Mouse (Mus musculus) limb, embryonic 13.5 days (tissue): Measurements from ENCODE around the gene Mdc1. TPM values are rescaled to one million over a fixed set of nuclear protein-coding genes. Genes with fewer than 3 reads are reported as not detected.

Experiments used
- ATAC-seq: fragments of 200-750 bp; cut with Nextera tagmentation; 2 replicates; pipeline ENCODE4 v1.8.0; 2017; ENCODE audit warnings: low read depth, moderate number of reproducible peaks, moderate TSS enrichment; ENCODE audit not compliant: low FRiP score
- H3K27ac ChIP-seq: fragments of 300-500 bp; sonication (generic); 2 replicates; pipeline ENCODE4 v1.5.1; 2015; ENCODE audit warnings: inconsistent platforms, mild to moderate bottlenecking, moderate library complexity
- H3K27me3 ChIP-seq: fragments of 300-500 bp; sonication (generic); 2 replicates; pipeline ENCODE4 v1.6.1; 2015; ENCODE audit warnings: mild to moderate bottlenecking, inconsistent platforms
- H3K36me3 ChIP-seq: fragments of 300-500 bp; sonication (generic); 2 replicates; pipeline ENCODE4 v1.6.1; 2015; ENCODE audit warnings: inconsistent platforms, mild to moderate bottlenecking, moderate library complexity
- H3K4me1 ChIP-seq: fragments of 300-500 bp; sonication (generic); 2 replicates; pipeline ENCODE4 v1.6.1; 2015; ENCODE audit warnings: inconsistent platforms
- H3K4me2 ChIP-seq: fragments of 300-500 bp; sonication (generic); replicated peaks from 2 replicates; pipeline ENCODE4 v1.6.1; 2015; ENCODE audit warnings: inconsistent platforms, mild to moderate bottlenecking, moderate library complexity
- H3K4me3 ChIP-seq: fragments of 300-500 bp; sonication (generic); 2 replicates; pipeline ENCODE4 v1.5.1; 2015; ENCODE audit warnings: moderate library complexity, mild to moderate bottlenecking, inconsistent platforms
- H3K9ac ChIP-seq: fragments of 300-500 bp; sonication (generic); 2 replicates; pipeline ENCODE4 v1.6.1; 2015; ENCODE audit warnings: mild to moderate bottlenecking, inconsistent platforms
- H3K9me3 ChIP-seq: fragments of 300-500 bp; sonication (generic); 2 replicates; pipeline ENCODE4 v1.6.1; 2016; ENCODE audit warnings: inconsistent platforms
- WGBS: fragments of 180-500 bp; shearing (Covaris S2); methylation state at CpG from one replicate; pipeline ENCODE4 v1.1.7; 2015; 5-methylcytosine and 5-hydroxymethylcytosine counted together
- polyA plus RNA-seq: library from polyadenylated mRNA; unstranded; fragments of >200 nt; fragmentation: Nextera tagmentation; extraction: Ambion mirVana; gene quantifications from 2 replicates; pipeline ENCODE4 v1.2.1, GENCODE M21; 2015

Mdc1 gene
- polyA plus RNA-seq, 1 experiment from 2014 or later = 15.5 TPM

- ATAC-seq = no peak
- no peaks in the 10 kb centered on the region for H3K36me3 ChIP-seq
- H3K27ac ChIP-seq = peak overlapping the region; percentile 81
- no peak overlapping the region for H3K4me3 ChIP-seq
- no peak overlapping the region for H3K9ac ChIP-seq
- H3K9me3 ChIP-seq = no peaks in the 10 kb centered on the region
- 67% methylated on average over 6 of the region's 6 CpGs for WGBS
- H3K27me3 ChIP-seq = no peaks in the 10 kb centered on the region
- H3K4me2 ChIP-seq = no peak overlapping the region
- peaks cover 50% of the 10 kb centered on the region for H3K4me1 ChIP-seq
Measured at GRCm38 (mm10) chr17:35812736-35813135, 28.6 kb upstream of the Mdc1 start.

DNA sequence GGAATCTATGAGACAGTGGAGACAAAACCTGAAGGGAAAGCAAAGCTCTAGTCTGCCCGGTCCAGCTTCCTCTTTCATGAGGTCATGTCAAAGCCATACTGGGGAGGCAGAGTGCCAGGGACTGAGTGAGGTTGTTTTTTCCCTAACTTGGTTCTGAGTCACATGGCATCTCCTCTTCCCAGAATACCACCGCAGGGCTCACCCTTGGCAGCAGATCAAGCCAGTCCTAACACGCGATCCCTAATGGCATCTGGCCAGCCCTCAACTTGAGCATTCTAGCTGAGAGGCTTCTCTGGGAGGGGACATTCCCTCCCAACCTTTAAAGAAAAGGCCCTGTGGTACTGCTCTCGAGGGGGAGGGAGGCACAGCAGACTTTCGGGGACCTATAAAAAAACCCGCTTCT, 28.1 kb upstream of the Mdc1 start:
- H3K4me3 ChIP-seq = no peak overlapping the region
- H3K27ac ChIP-seq = peak overlapping the region; percentile 81
- no peaks in the 10 kb centered on the region for H3K27me3 ChIP-seq
- ATAC-seq = peak; percentile 75
- peaks cover 50% of the 10 kb centered on the region for H3K4me1 ChIP-seq
- 30% methylated on average over 7 of the region's 7 CpGs for WGBS
- no peaks in the 10 kb centered on the region for H3K9me3 ChIP-seq
- 0 out of 2 replicates have a peak overlapping the region, but pooled peaks have one; percentile 3 for H3K4me2 ChIP-seq
- no peaks in the 10 kb centered on the region for H3K36me3 ChIP-seq
- H3K9ac ChIP-seq = no peak overlapping the region

DNA sequence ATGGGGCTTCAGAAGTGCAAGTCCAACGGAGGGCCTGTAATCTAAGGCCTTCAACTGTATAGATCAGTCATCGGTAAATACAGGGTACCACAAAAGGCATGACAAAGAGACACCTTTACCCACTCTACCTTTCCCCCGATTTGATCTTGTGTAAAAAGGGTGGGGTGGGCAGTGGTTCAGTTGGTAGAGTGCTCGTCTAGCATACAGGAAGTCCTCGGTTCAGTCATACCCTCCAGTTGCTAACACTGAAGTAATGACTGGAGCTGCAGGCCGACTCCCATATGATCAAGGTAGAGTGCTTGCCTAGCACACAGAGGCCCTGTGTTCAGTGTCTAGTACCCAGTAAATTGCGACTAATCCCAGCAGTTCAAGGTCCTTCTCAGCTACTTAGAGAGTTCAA, 27.7 kb upstream of the Mdc1 start:
- 68% methylated on average over 7 of the region's 7 CpGs for WGBS
- Histone ChIP-seq H3K4me3 (no peak overlapping the region), H3K4me1 (peaks cover 50% of the 10 kb centered on the region), H3K4me2 (0 out of 2 replicates have a peak overlapping the region, but pooled peaks have one; percentile 3), H3K27ac (peak overlapping the region; percentile 81), H3K36me3 (no peaks in the 10 kb centered on the region), H3K9me3 (no peaks in the 10 kb centered on the region), H3K27me3 (no peaks in the 10 kb centered on the region), H3K9ac (no peak overlapping the region)
- no peak; the same call in 1 of the 2 replicates for ATAC-seq

GRCm38 (mm10) chr17:35814678-35815077, 26.6 kb upstream of the Mdc1 start:
- Histone ChIP-seq H3K4me1 (peaks cover 50% of the 10 kb centered on the region), H3K4me3 (no peak overlapping the region), H3K9ac (no peak overlapping the region), H3K9me3 (no peaks in the 10 kb centered on the region), H3K36me3 (no peaks in the 10 kb centered on the region), H3K27ac (no peak overlapping the region), H3K27me3 (no peaks in the 10 kb centered on the region), H3K4me2 (no peak overlapping the region)
- no peak for ATAC-seq
- 57% methylated on average over 6 of the region's 6 CpGs for WGBS

DNA sequence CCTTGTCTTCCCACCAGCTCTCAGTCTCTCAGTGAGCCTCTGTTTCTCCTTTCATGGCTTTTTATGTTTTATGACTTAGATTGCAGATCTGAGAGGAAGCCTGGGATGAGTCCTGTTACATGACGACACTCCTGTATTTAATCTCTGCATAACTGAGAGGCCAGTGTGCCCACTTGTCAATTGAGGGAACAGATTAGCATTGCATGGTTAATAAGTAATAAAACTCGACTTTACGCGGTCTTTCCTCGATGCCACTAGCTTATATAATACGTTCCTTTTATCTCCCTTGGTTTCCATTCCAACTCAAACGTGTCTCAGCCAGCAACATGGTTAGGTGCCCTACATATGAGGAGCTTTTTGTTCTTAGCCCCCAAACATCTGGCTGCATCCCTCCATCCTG, 25.5 kb upstream of the Mdc1 start:
- Histone ChIP-seq H3K27me3 (no peaks in the 10 kb centered on the region), H3K9ac (no peak overlapping the region), H3K4me1 (peaks cover 54% of the 10 kb centered on the region), H3K27ac (no peak overlapping the region), H3K9me3 (no peaks in the 10 kb centered on the region), H3K4me2 (no peak overlapping the region), H3K36me3 (no peaks in the 10 kb centered on the region), H3K4me3 (no peak overlapping the region)
- 44% methylated on average over 7 of the region's 7 CpGs for WGBS
- no peak for ATAC-seq

GRCm38 (mm10) chr17:35816686-35817085, 24.6 kb upstream of the Mdc1 start:
- no peak for ATAC-seq
- H3K9me3 ChIP-seq = no peaks in the 10 kb centered on the region
- H3K4me3 ChIP-seq = no peak overlapping the region
- no peaks in the 10 kb centered on the region for H3K27me3 ChIP-seq
- H3K36me3 ChIP-seq = no peaks in the 10 kb centered on the region
- H3K27ac ChIP-seq = peak overlapping the region; percentile 39; the same call in 1 of the 2 replicates
- WGBS = 39% methylated on average over 8 of the region's 14 CpGs
- no peak overlapping the region for H3K9ac ChIP-seq
- H3K4me1 ChIP-seq = peaks cover 61% of the 10 kb centered on the region
- H3K4me2 ChIP-seq = no peak overlapping the region

DNA sequence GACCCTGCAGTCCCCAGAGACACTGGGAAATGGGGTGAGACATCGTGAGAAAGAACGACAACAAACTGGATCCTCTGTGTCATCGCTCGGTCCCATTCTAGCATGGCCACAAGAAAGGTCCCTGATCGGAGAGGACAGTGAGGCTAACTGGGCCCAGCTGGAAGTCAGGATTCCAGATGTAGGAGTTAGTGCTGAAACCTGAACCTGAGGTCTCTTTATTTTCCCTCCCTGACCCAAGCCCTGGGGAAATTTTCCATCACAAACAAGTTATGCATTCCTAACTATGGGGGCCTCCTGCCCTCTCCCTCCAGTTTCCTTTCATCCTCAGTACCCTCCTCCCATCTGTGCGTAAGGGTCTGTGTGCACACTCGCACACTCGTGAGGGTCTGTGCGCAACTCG, 24.1 kb upstream of the Mdc1 start:
- Histone ChIP-seq H3K4me1 (peaks cover 63% of the 10 kb centered on the region), H3K4me2 (peak overlapping the region; percentile 25; the same call in 1 of the 2 replicates), H3K4me3 (no peak overlapping the region)

GRCm38 (mm10) chr17:35820111-35820510, 21.2 kb upstream of the Mdc1 start:
- H3K4me2 ChIP-seq = no peak overlapping the region
- ATAC-seq = no peak
- peaks cover 56% of the 10 kb centered on the region for H3K4me1 ChIP-seq
- no peak overlapping the region for H3K27ac ChIP-seq
- no peak overlapping the region for H3K4me3 ChIP-seq
- H3K27me3 ChIP-seq = no peaks in the 10 kb centered on the region
- WGBS = 80% methylated on average over 5 of the region's 5 CpGs
- no peak overlapping the region for H3K9ac ChIP-seq
- H3K36me3 ChIP-seq = peaks cover 3% of the 10 kb centered on the region; the same call in 1 of the 2 replicates
- H3K9me3 ChIP-seq = no peaks in the 10 kb centered on the region

More for the DNA sequence above, 24.1 kb upstream of the Mdc1 start:
- Histone ChIP-seq H3K27me3 (no peaks in the 10 kb centered on the region), H3K27ac (peak overlapping the region; percentile 67; the same call in 1 of the 2 replicates), H3K9me3 (no peaks in the 10 kb centered on the region), H3K9ac (no peak overlapping the region), H3K36me3 (no peaks in the 10 kb centered on the region)
- WGBS = 28% methylated on average over 10 of the region's 10 CpGs
- ATAC-seq = no peak

- peak; percentile 49 for ATAC-seq
- H3K27me3 ChIP-seq = no peaks in the 10 kb centered on the region
- peaks cover 43% of the 10 kb centered on the region for H3K4me1 ChIP-seq
- H3K4me3 ChIP-seq = peak within 1 kb of the TSS; percentile 66
- peak within 1 kb of the TSS; percentile 75 for H3K9ac ChIP-seq
- H3K4me2 ChIP-seq = peak within 1 kb of the TSS; percentile 97
- WGBS = under 1% methylated on average over 62 of the region's 62 CpGs
- no peaks in the 10 kb centered on the region for H3K9me3 ChIP-seq
- peak within 1 kb of the TSS; percentile 22; the same call in 1 of the 2 replicates for H3K27ac ChIP-seq
- H3K36me3 ChIP-seq = peaks cover 19% of the 10 kb centered on the region
Measured at GRCm38 (mm10) chr17:35821439-35822430, 19.6 kb upstream of the Mdc1 start, which contains the start of gene Ier3. Gene Ier3 (plus strand): TSS chr17:35821684.

- ATAC-seq = no peak
- Histone ChIP-seq H3K4me2 (peak overlapping the region; percentile 97), H3K36me3 (peaks cover 28% of the 10 kb centered on the region), H3K4me3 (peak overlapping the region; percentile 66), H3K9me3 (no peaks in the 10 kb centered on the region), H3K27ac (peak overlapping the region; percentile 3; the same call in 1 of the 2 replicates), H3K27me3 (no peaks in the 10 kb centered on the region), H3K4me1 (peaks cover 36% of the 10 kb centered on the region), H3K9ac (peak overlapping the region; percentile 75)
- 3% methylated on average over 11 of the region's 11 CpGs for WGBS
Measured at GRCm38 (mm10) chr17:35822564-35822963, 18.8 kb upstream of the Mdc1 start.

GRCm38 (mm10) chr17:35822964-35823937, 18.1 kb upstream of the Mdc1 start, which contains the start of gene Flot1:
Gene Flot1 (plus strand): TSS chr17:35823230.
- ATAC-seq = peak; percentile 92
- Histone ChIP-seq H3K4me1 (peaks cover 33% of the 10 kb centered on the region), H3K27ac (peak within 1 kb of the TSS; percentile 84), H3K36me3 (peaks cover 34% of the 10 kb centered on the region), H3K4me3 (peak within 1 kb of the TSS; percentile 66), H3K9me3 (no peaks in the 10 kb centered on the region), H3K4me2 (peak within 1 kb of the TSS; percentile 97), H3K9ac (peak within 1 kb of the TSS; percentile 79), H3K27me3 (no peaks in the 10 kb centered on the region)
- WGBS = under 1% methylated on average over 43 of the region's 47 CpGs
